Mouse (Mus musculus) CH12.LX (cell line): ENCODE measurements at regions not wholly inside any gene's neighbourhood (a gene's known extent, or its start where the extent isn't known, plus 50 kb on each side); places are given as distances from the start of the nearest gene placed in this dataset.

Source experiments
- CHD2 ChIP-seq: IDR thresholded peaks from 2 replicates; pipeline ENCODE4 v1.6.1; 2011; ENCODE audit warnings: low read length, improper control_type of control experiment
- CTCF ChIP-seq, 2 experiments: IDR thresholded peaks in 1 of 2; conservative IDR thresholded peaks in 1 of 2; 2 replicates each; pipeline ENCODE4 v1.5.1; 2011 to 2012; ENCODE audit warnings: low read depth in 2 of 2, low read length in 2 of 2, improper control_type of control experiment in 1 of 2, inconsistent platforms in 1 of 2, mild to moderate bottlenecking in 1 of 2, moderate library complexity in 1 of 2
- E2F4 ChIP-seq: IDR thresholded peaks from 2 replicates; pipeline ENCODE4 v1.6.1; 2011; ENCODE audit warnings: low read depth, low read length, improper control_type of control experiment; ENCODE audit not compliant: insufficient replicate concordance
- EP300 ChIP-seq: IDR thresholded peaks from 2 replicates; pipeline ENCODE4 v1.6.1; 2011; ENCODE audit warnings: low read length, improper control_type of control experiment
- ETS1 ChIP-seq: conservative IDR thresholded peaks from 2 replicates; pipeline ENCODE4 v1.6.1; 2012; ENCODE audit warnings: low read depth, mild to moderate bottlenecking, inconsistent platforms, low read length, improper control_type of control experiment, moderate library complexity
- MAFK ChIP-seq: IDR thresholded peaks from 2 replicates; pipeline ENCODE4 v1.6.1; 2011; ENCODE audit warnings: low read length, improper control_type of control experiment; ENCODE audit not compliant: insufficient replicate concordance
- NELFE ChIP-seq: IDR thresholded peaks from 2 replicates; pipeline ENCODE4 v1.6.1; 2011; ENCODE audit warnings: low read depth, low read length, improper control_type of control experiment
- NRF1 ChIP-seq: IDR thresholded peaks from 2 replicates; pipeline ENCODE4 v1.6.1; 2014; ENCODE audit warnings: low read depth, mild to moderate bottlenecking, inconsistent platforms, low read length, improper control_type of control experiment, moderate library complexity
- POLR2A ChIP-seq: IDR thresholded peaks from 2 replicates; pipeline ENCODE4 v1.6.1; 2011; ENCODE audit warnings: low read depth, mild to moderate bottlenecking, improper control_type of control experiment, low read length
- POLR2AphosphoS2 ChIP-seq: IDR thresholded peaks from 2 replicates; pipeline ENCODE4 v1.6.1; 2011; ENCODE audit warnings: low read depth, low read length, improper control_type of control experiment
- TCF12 ChIP-seq: IDR thresholded peaks from 2 replicates; pipeline ENCODE4 v1.6.1; 2014; ENCODE audit warnings: low read depth, mild to moderate bottlenecking, inconsistent platforms, low read length, improper control_type of control experiment
- ZC3H11A ChIP-seq: IDR thresholded peaks from 2 replicates; pipeline ENCODE4 v1.6.1; 2012; ENCODE audit warnings: low read depth, mild to moderate bottlenecking, inconsistent platforms, low read length, improper control_type of control experiment

GRCm38 (mm10) chr15:51110186-51110585 lies 2774.5 kb upstream of the Gm7489 start:
- TF ChIP-seq POLR2A: no peak
- no peak for TF ChIP-seq E2F4
- no peak for TF ChIP-seq CTCF (conservative IDR thresholded peaks at IDR 0.05 in 1 of 2, IDR thresholded peaks at IDR 0.05 in 1 of 2; ENCODE audit: low read depth in 2 of 2, low read length in 2 of 2)
- no peak for TF ChIP-seq NRF1
- TF ChIP-seq EP300: no peak
- TF ChIP-seq MAFK: no peak
- TF ChIP-seq ZC3H11A: no peak
- no peak for TF ChIP-seq TCF12
- no peak for TF ChIP-seq POLR2AphosphoS2
- TF ChIP-seq ETS1: no peak
- no peak for TF ChIP-seq CHD2
- no peak for TF ChIP-seq NELFE
